Mouse (Mus musculus): ENCODE results near the gene Lta.
A peak's percentile ranks its signal among the peaks of the same experiment; 100 is the strongest.

The Lta gene

GRCm38 (mm10) chr17:35175968-35176367 lies 29.2 kb downstream of the Lta start, which contains the start of gene Aif1:
Aif1 (minus strand) TSS chr17:35176068.
- no peak for DNase-seq

GRCm38 (mm10) chr17:35175382-35175781 lies 29.8 kb downstream of the Lta start:
- no peak for DNase-seq

DNA sequence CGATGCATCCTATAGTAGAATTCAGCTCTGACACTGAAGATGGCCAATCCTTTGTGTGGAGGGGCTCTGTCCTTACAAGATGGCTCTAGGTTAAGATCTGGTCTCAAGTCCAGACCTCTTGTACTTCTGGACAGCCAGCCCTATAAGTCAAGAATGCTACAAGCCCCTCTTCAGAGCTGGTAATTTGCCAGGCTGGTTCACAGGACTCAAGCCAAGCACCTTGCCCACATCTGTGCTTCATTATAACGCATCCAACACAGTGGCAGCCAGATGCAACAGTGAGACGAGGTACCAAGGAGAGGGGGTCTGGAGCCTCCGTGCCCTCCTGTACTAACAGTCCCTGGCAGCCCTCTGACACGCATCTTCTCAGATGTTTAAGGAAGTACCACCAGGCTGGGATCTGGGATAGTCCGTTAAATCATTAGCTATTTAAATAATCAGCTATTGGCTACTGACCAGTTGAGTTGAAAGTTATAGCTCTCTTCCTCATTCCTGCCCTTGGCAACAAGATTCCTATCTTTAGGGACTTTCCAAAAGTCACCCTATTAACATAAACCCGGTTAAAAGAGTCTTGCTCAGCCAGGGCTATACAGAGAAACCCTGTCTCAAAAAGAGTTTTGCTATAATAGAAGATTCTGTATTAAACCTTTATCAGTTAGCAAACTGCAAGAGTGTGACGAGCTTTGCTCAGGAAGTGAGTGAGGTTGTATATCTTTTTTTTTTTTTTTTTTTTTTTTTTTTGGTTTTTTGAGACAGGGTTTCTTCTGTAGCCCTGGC lies 30.8 kb downstream of the Lta start:
- no peak for DNase-seq

DNA sequence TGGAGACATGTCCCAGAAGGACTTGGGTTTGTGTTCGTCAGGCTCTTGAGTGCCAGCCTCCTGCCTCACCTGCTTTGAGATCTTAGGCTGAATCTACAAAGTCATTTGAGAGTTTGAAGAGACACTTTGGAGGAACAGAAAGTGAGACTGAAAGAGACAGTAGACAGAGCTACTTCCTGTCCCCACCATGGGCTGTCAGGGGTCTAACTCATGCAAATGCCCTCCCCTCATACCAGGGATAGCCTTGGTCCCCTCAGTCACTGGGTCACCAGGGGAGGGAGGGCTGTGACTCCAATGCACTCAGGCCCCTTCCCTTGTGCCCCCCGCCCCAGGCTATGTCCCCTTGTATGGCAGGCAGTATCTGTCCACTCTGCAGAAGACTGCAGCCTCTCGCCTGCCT lies 31.8 kb downstream of the Lta start:
- DNase-seq: no peak

DNA sequence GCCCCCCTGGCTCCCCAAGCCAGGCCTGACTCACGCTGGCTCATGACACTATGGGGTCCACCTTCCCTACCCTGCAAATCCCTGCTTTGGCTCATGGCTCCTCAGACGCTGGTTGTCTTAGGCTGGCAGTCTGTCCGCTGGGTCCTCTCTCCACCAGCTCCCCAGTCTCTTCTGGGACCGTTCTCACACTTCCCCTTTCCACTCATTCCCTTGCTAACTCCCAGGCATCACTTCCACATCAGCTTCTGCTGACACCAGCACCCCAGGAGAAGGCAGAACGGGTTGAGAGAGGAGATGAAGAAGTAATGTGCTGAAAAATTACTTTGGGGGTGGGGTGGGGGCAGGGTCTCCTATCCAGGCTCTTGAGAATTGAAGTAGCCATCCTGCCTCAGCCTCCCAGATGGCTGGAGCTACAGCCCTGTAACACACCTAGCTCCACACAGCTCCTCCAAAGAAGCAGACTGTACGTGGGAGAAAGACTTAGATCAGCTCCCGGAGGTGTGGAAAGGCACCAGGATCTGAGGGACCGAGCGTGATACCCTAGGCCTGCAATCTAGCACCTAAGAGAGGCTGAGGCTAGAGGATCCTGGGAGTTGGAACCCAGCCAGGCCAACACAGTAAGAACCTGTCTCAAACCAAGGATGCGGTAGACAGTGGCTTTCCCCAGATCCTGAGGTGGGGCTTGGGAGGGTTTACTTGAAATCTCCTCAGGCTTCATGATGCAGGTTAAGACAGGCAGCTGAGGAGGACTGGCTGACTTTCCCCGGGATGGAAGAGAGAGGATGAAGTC lies 32.5 kb downstream of the Lta start:
- DNase-seq: no peak

- DNase-seq: peak; percentile 49
These were observed 36.5 kb downstream of the Lta start for GRCm38 (mm10) chr17:35168541-35169207.

DNA sequence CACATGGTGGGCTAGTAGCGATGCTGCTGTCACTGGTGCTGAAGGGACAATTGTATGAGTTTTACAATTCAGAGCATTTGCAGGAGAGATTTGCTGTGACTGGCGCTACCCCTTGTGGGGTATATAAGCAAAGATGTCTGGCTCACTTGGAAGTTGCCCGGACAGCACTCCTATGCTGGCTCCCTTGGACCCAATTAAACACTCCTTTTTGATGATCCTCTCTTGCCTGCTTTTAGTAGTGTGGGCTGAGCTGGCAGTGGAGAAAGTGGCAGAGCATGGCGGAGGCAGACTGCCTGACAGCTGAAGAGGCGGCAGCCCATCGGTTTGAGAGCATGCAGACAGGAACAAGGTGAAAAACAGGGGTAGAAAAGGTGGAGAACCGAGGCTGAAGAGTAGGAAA lies 37.4 kb downstream of the Lta start:
- DNase-seq: no peak

DNA sequence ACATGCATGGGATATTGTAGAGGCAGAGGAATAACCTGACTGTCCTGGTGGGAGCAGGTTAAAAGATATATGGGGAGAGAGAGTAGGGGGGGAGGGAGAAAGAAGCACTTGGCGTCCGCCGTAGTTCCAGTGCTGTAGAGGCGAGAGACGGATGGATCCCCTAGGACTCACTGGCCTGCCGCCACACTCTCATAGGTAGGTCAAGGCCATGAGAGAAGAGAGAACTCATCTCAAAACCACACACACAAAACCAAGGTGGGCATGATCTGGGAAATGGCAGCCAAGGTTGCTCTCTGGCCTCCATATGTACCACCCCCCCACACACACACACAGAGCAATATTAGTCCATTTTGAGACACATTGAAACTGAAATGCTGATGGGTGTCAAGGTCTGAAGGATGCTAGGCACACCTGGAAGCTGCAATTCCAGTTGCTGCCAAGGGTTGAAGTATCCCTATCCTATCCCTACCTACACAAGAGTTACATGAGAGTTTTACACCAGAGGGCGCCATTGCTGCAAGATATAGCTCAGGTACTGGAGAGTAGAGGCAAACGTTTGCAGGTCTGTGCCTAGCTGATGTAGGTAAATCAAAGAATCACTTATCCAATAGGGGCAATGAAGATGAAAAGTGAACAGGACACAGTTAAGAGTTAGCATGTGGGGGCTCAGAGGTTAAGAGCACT lies 38.7 kb downstream of the Lta start:
- peak; percentile 79 for DNase-seq

- no peak for DNase-seq
These were observed 39.5 kb downstream of the Lta start for GRCm38 (mm10) chr17:35165451-35166155.

DNA sequence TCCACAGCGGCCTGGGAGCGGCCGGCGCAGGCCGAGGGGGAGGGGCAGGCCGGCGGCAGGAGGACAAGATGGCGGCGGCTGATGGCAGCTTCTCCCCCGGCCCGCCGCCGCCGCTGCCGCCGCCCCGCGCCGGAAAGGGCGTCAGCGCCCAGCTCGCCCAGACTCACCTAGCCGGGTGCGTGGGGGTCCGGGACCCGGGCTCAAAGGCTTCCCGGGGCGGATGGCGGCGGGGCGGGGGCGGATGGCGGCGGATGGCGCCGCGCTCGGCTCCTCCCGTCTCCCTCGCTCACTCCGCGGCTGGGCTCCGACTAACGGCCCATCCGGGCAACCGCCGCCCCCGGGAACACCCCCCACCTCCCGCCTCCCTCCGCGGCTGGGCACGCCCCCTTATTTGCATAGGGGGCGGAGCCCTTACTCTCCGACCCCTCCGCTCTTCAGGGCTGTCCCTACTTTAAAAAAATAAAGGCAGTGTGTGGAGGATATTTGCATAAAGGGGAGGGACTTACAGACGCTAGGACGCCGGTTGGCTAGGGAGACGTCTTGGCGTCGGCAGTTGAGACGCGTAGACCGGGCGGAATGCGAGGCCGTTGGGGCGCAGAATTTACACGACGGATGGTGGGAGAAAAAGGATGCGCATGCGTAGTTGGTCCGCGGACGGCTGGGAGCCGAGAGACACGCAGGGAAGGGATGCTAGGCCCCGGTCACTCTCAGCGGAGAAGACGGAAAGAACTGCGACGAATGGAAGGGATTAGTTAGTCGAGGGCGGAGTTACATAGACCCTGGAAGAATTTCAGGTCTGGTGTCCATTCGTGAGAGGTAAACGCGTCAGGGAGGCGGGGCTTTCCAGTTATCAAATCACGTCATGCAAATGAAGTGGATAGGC lies 40.3 kb downstream of the Lta start, which contains the start of gene Prrc2a:
TSS of gene Prrc2a (minus strand) at position 330 of the 883 bp plus-strand sequence.
- peak; percentile 98 for DNase-seq

GRCm38 (mm10) chr17:35164218-35164567 lies 41.0 kb downstream of the Lta start:
- no peak for DNase-seq

DNA sequence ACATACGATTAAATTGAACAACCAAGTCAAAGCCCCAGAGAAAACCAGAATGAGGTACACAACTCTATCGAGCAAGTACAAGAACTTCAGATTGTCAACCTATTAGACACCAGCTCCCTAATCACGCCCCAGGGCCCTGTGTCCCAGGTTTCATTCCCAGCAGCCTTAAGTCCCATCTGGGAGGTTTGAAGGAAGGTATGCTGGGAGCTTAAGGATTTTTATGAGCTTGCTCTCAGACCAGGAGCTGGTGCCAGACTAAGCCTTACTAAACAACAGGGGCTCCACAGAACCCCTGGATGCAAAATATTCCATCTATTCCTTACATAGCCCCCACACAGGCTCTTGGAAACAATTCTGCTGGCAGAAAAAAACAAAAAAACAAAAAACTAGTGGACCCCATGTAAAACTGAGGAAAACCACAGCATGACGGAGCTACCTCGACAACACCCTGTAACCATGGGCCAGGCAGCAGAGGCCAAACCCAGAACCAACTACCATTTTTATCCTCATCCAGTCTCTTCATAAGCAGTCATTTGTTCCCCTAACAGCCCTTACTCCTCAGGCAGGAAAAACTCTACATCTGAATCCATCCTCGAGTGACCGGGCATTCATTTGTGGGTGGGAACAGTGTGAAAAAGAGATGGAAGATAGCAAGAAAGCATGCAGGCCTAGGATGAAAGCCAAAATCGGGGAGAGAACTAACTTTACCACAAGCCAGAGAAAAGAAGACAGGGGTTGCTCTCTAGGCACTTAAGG lies 41.6 kb downstream of the Lta start:
- no peak for DNase-seq

DNA sequence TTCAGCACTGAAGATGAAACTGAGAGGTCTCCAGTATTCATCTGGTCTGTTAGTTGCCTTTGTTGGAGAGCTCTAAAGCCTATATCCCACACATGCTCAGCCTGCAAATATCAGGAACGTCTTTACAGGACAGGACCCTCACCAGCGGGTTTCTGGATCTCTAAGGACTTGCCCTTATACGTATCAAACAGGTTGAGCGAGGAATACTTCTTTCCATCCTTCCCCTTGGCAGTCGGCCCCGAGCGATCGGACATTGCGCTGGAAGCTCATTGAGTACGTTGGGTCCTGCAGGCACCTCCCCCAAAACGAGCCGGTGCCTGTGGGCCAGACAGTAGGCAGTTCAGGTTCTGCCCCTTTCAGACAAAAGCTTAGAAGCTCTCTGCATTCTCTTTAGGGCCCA lies 42.4 kb downstream of the Lta start:
- DNase-seq: peak; percentile 55

- DNase-seq: no peak
These were observed 43.0 kb downstream of the Lta start for GRCm38 (mm10) chr17:35162121-35162520.

DNA sequence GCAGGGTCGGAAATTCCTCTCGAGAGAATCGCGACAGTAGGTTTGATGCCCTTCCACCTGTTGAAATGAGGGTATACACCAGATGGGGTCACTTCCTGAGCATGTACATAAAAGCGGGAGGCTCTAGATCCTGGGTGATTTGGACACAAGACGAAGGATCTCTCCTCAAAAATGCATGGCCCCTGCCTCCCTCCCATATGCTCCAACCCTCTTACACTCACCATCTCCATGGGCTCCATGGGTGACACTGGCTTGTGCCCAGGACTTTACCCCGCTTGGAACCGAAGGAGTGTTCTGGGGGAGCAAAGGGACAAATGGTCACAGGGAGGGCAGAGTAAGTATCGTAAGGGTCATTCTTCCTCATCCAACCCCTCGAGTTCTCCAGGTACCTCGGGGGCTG lies 43.7 kb downstream of the Lta start:
- no peak for DNase-seq

DNA sequence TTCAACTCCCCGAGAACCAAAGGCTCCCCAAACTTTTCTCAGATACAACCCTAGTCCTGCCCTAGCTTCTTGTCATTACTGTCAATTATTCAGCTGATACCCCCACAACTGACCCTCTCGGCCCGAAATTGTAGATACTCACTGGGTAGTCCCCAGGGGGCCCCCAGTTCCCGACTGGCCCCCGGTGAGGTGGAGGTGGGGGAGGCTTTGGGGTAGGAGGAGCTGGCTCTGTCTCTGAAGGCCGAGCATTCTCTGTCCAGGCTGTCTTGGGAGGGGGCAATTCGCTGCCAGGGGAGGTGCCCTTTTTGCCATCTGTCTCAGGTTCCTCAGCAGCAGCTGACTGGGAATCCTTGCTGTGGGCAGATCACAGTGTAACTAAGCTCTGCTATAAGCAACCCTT lies 45.5 kb downstream of the Lta start:
- no peak for DNase-seq

DNA sequence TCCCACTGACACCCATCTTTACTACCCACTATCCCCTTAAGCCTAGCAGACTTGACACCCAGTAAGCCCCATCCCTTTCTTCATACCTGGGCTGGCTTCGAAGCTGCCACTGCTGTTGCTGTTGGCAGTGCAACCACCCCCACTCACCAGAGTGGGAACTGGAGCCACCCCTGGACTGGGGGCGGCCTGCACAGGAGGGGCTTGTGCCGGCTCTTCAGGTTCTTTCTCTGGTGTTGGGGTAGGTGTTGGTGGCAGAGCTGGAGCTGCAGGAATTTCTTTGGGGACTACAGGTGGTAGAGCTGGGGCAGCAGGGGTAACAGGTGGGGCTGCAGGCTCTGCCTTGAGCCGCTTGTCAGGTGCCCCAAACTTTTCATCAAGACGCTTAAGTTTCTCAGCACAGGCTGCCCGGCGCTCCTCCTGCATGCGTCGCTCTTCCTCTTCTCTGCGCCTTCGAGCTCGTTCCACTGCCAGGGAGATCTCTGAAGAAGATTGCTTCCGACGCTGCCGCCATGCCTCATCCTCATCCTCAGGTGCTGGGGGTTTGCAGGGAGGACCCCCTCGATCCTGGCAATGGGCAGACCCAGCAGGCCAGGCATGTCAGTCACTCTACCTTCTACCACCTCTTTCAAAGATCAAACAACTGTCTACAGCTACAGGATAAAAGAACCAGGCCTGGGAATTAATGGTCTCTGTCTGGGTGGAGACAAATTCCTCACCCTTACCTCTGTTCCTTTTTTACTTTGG lies 46.1 kb downstream of the Lta start:
- DNase-seq: no peak

DNA sequence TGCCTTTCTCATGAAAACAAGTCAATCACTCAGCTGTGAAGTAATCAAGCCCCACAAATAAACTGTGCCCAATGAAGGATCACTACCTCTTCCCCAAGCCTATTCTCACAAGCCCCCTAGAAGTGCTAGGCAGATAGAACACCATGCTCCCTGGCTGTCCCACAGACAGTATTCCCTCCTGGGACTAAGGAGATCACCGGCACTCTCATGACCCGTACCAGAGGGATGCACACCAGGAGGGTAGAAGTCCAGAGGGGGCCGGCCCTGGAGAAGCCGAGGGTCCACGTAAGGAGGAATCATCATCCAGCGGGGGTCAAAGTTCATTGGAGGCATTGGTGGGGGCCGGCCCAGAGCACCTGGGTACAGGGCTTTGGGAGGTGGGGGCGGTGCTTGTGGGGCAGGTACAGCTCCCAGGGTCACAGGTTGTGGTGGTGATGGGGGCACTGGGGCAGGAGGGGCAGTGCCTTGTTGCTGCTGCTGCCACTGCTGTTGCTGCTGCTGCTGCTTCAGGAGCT lies 47.4 kb downstream of the Lta start:
- no peak for DNase-seq

DNA sequence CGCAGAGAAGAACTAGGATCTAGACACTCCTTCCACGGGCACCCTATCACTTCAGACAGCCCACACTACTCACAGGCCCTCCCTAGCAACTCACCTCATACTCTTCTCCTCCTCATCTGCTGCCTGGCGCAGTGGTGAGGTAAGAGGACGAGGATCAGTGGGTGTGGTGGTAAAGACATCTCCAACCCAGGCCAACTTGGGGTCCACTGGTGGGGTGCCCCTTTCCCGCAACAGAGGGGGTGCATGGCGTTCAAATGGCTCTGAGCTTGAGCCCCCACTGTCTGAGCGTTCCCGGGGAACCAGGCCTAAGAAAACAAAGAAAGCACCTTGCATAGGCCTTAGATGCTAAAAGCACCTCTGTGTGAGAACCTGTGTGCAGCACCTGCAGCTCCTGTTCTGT lies 47.9 kb downstream of the Lta start:
- no peak for DNase-seq

All from lung, postnatal 10 days (tissue).